Mouse (Mus musculus) megakaryocyte, embryonic 14.5 days (primary cell): ENCODE measurements at regions not wholly inside any gene's neighbourhood (a gene's known extent, or its start where the extent isn't known, plus 50 kb on each side); places are given as distances from the start of the nearest gene placed in this dataset.

ENCODE experiments used
- FLI1 ChIP-seq: IDR thresholded peaks from 2 replicates; pipeline ENCODE4 v1.6.1; 2012; ENCODE audit warnings: low read length, inconsistent platforms, mixed read lengths
- GATA1 ChIP-seq: IDR thresholded peaks from 3 replicates; pipeline ENCODE4 v1.6.1; 2012; ENCODE audit warnings: mixed read lengths, low read length, inconsistent platforms, borderline replicate concordance

DNA sequence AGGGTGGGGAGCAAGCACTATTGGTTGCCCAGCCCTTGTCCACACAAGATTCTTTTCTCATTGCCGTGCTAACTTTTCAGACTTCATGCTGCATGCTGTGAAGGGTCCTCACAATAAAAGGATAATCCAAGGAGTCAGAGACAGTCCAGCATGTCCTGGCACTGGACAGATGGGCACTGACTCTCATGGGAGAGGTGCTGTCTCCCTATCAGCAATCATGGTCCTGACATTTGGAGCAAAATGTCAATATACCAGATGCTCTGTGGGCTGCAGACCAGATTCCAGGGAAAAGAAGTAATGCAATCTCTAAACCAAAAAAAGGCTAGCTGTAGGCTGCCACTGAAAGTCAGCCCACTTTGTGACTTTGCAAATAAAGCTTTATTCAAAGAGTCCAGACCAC, 141.5 kb downstream of the Wscd1 start:
- TF ChIP-seq FLI1 (no peak), GATA1 (no peak)
